Mouse (Mus musculus) forebrain, embryonic 11.5 days (tissue): ENCODE data around the gene Olfr518. TPM values are rescaled to one million over a fixed set of nuclear protein-coding genes. Genes with fewer than 3 reads are reported as not detected.

Experiments used
- ATAC-seq: fragments of 200-750 bp; cut with Nextera tagmentation; replicated peaks from 2 replicates; pipeline ENCODE4 v1.8.0; 2017; ENCODE audit warnings: moderate TSS enrichment; ENCODE audit not compliant: low FRiP score
- DNase-seq: peaks from one replicate; pipeline ENCODE4 v3.0.0-alpha.2; 2017; ENCODE audit warnings: low spot score
- H3K27ac ChIP-seq: fragments of 300-500 bp; sonication (generic); 2 replicates; pipeline ENCODE4 v1.5.1; 2014; ENCODE audit warnings: low read depth, low read length
- H3K27me3 ChIP-seq: fragments of 300-500 bp; sonication (generic); 2 replicates; pipeline ENCODE4 v1.6.1; 2014; ENCODE audit warnings: mild to moderate bottlenecking, low read length, mixed read lengths; ENCODE audit not compliant: control insufficient read depth, insufficient read depth
- H3K36me3 ChIP-seq: fragments of 300-500 bp; sonication (generic); 2 replicates; pipeline ENCODE4 v1.6.1; 2014; ENCODE audit warnings: mild to moderate bottlenecking, low read length, moderate library complexity, mixed read lengths; ENCODE audit not compliant: control insufficient read depth, insufficient read depth
- H3K4me1 ChIP-seq: fragments of 300-500 bp; sonication (generic); replicated peaks from 2 replicates; pipeline ENCODE4 v1.6.1; 2014; ENCODE audit warnings: low read length, mixed read lengths; ENCODE audit not compliant: control insufficient read depth, insufficient read depth
- H3K4me2 ChIP-seq: fragments of 300-500 bp; sonication (generic); 2 replicates; pipeline ENCODE4 v1.6.1; 2014; ENCODE audit warnings: low read depth, mild to moderate bottlenecking, low read length, moderate library complexity, mixed read lengths; ENCODE audit not compliant: severe bottlenecking
- H3K4me3 ChIP-seq: fragments of 300-500 bp; sonication (generic); 2 replicates; pipeline ENCODE4 v1.5.1; 2014; ENCODE audit warnings: low read depth, low read length
- H3K9ac ChIP-seq: fragments of 300-500 bp; sonication (generic); 2 replicates; pipeline ENCODE4 v1.6.1; 2014; ENCODE audit warnings: low read length
- H3K9me3 ChIP-seq: fragments of 300-500 bp; sonication (generic); 2 replicates; pipeline ENCODE4 v1.6.1; 2016; ENCODE audit warnings: low read length, mixed read lengths; ENCODE audit not compliant: control insufficient read depth
- WGBS: fragments of 180-500 bp; shearing (Covaris S2); extraction: QIAGEN DNeasy Blood & Tissue Kit; methylation state at CpG from one replicate; pipeline ENCODE4 v1.1.7; 2014; 5-methylcytosine and 5-hydroxymethylcytosine counted together
- polyA plus RNA-seq: library from polyadenylated mRNA; unstranded; fragments of >200 nt; fragmentation: Nextera tagmentation; extraction: Ambion mirVana; gene quantifications from 2 replicates; pipeline ENCODE4 v1.2.1, GENCODE M21; 2014

The Olfr518 gene
- polyA plus RNA-seq: not detected in 2 replicates

- Histone ChIP-seq H3K4me1 (no peaks in the 10 kb centered on the region), H3K27ac (no peak within 1 kb of the TSS), H3K27me3 (no peaks in the 10 kb centered on the region), H3K36me3 (no peaks in the 10 kb centered on the region), H3K9me3 (no peaks in the 10 kb centered on the region), H3K4me3 (no peak within 1 kb of the TSS), H3K9ac (no peak within 1 kb of the TSS), H3K4me2 (no peak within 1 kb of the TSS)
- 84% methylated on average over 4 of the region's 4 CpGs for WGBS
- DNase-seq (no peak), ATAC-seq (no peak)
Measured at GRCm38 (mm10) chr7:108884906-108885305, at the start of gene Olfr518. Olfr518 (minus strand) TSS chr7:108885006.

GRCm38 (mm10) chr7:108933794-108934731 is 49.3 kb upstream of the Olfr518 start, which contains the start of gene Eif3f:
Eif3f (plus strand) TSS chr7:108934417.
- peak; percentile 96 for ATAC-seq
- no peaks in the 10 kb centered on the region for H3K27me3 ChIP-seq
- 2% methylated on average over 50 of the region's 50 CpGs for WGBS
- peak; percentile 94 for DNase-seq
- H3K4me2 ChIP-seq: peak within 1 kb of the TSS; percentile 87
- peak within 1 kb of the TSS; percentile 98 for H3K4me3 ChIP-seq
- H3K27ac ChIP-seq: peak within 1 kb of the TSS; percentile 70; the same call in 1 of the 2 replicates
- H3K36me3 ChIP-seq: peaks cover 6% of the 10 kb centered on the region; the same call in 1 of the 2 replicates
- peak within 1 kb of the TSS; percentile 96 for H3K9ac ChIP-seq
- H3K4me1 ChIP-seq: peaks cover 8% of the 10 kb centered on the region
- no peaks in the 10 kb centered on the region for H3K9me3 ChIP-seq

GRCm38 (mm10) chr7:108929726-108930393 is 45.1 kb upstream of the Olfr518 start, which contains the start of gene Nlrp10:
Nlrp10 (minus strand) TSS chr7:108930178.
- Histone ChIP-seq H3K4me3 (no peak within 1 kb of the TSS), H3K9me3 (no peaks in the 10 kb centered on the region), H3K9ac (no peak within 1 kb of the TSS), H3K4me2 (no peak within 1 kb of the TSS), H3K4me1 (no peaks in the 10 kb centered on the region), H3K27ac (no peak within 1 kb of the TSS), H3K36me3 (no peaks in the 10 kb centered on the region), H3K27me3 (no peaks in the 10 kb centered on the region)
- 87% methylated on average over 6 of the region's 6 CpGs for WGBS
- ATAC-seq (no peak), DNase-seq (no peak)

GRCm38 (mm10) chr7:108928280-108929188 is 43.7 kb upstream of the Olfr518 start:
- Histone ChIP-seq H3K36me3 (no peaks in the 10 kb centered on the region), H3K27ac (no peak overlapping the region), H3K9me3 (no peaks in the 10 kb centered on the region), H3K4me3 (no peak overlapping the region), H3K9ac (no peak overlapping the region), H3K27me3 (no peaks in the 10 kb centered on the region), H3K4me1 (no peaks in the 10 kb centered on the region), H3K4me2 (no peak overlapping the region)
- 79% methylated on average over 11 of the region's 11 CpGs for WGBS
- ATAC-seq: no peak
- DNase-seq: no peak

GRCm38 (mm10) chr7:108927043-108927442 is 42.2 kb upstream of the Olfr518 start:
- Histone ChIP-seq H3K4me2 (no peak overlapping the region), H3K36me3 (no peaks in the 10 kb centered on the region), H3K9me3 (no peaks in the 10 kb centered on the region), H3K4me1 (no peaks in the 10 kb centered on the region), H3K9ac (no peak overlapping the region), H3K27me3 (no peaks in the 10 kb centered on the region), H3K27ac (no peak overlapping the region), H3K4me3 (no peak overlapping the region)
- ATAC-seq (no peak), DNase-seq (no peak)
- 80% methylated on average over 4 of the region's 4 CpGs for WGBS

- Histone ChIP-seq H3K27me3 (no peaks in the 10 kb centered on the region), H3K4me3 (no peak overlapping the region), H3K9me3 (no peaks in the 10 kb centered on the region), H3K9ac (no peak overlapping the region), H3K4me2 (no peak overlapping the region), H3K27ac (no peak overlapping the region), H3K36me3 (no peaks in the 10 kb centered on the region), H3K4me1 (no peaks in the 10 kb centered on the region)
- no peak for ATAC-seq
- no peak for DNase-seq
- 76% methylated on average over 2 of the region's 2 CpGs for WGBS
Measured at GRCm38 (mm10) chr7:108903969-108904368, 19.2 kb upstream of the Olfr518 start.

- DNase-seq (no peak), ATAC-seq (no peak)
- Histone ChIP-seq H3K4me2 (no peak within 1 kb of the TSS), H3K36me3 (no peaks in the 10 kb centered on the region), H3K9ac (no peak within 1 kb of the TSS), H3K4me1 (no peaks in the 10 kb centered on the region), H3K27ac (no peak within 1 kb of the TSS), H3K9me3 (no peaks in the 10 kb centered on the region), H3K27me3 (no peaks in the 10 kb centered on the region), H3K4me3 (no peak within 1 kb of the TSS)
- WGBS: 90% methylated on average over 5 of the region's 5 CpGs
Measured at GRCm38 (mm10) chr7:108894320-108894719, 9.5 kb upstream of the Olfr518 start, which contains the start of gene Olfr519. Olfr519 (minus strand) TSS chr7:108894420.

GRCm38 (mm10) chr7:108872279-108872678 is 12.5 kb downstream of the Olfr518 start, which contains the start of gene Olfr517:
Olfr517 (minus strand) TSS chr7:108872379.
- no peaks in the 10 kb centered on the region for H3K9me3 ChIP-seq
- H3K4me2 ChIP-seq: no peak within 1 kb of the TSS
- H3K36me3 ChIP-seq: no peaks in the 10 kb centered on the region
- ATAC-seq (no peak), DNase-seq (no peak)
- no peak within 1 kb of the TSS for H3K9ac ChIP-seq
- 73% methylated on average over 2 of the region's 2 CpGs for WGBS
- H3K4me3 ChIP-seq: no peak within 1 kb of the TSS
- no peaks in the 10 kb centered on the region for H3K4me1 ChIP-seq
- no peaks in the 10 kb centered on the region for H3K27me3 ChIP-seq
- no peak within 1 kb of the TSS for H3K27ac ChIP-seq
